Mouse (Mus musculus): ENCODE data around the gene Rnf144b.

- TF ChIP-seq CTCF (IDR thresholded peaks at IDR 0.05; ENCODE audit: control insufficient read depth, insufficient read depth, low read length) (no peak), POLR2A (IDR thresholded peaks at IDR 0.05; ENCODE audit: borderline replicate concordance, control insufficient read depth, low read depth, low read length) (no peak)
Measured at GRCm38 (mm10) chr13:47133058-47133457, 10.6 kb downstream of the Rnf144b start.

All from bone marrow, adult 2 months (tissue).